Mouse (Mus musculus) thymus, adult 2 months (tissue): Measurements from ENCODE around the gene Zswim7.

Experiments used
- CTCF ChIP-seq: fragments of 200-500 bp; IDR thresholded peaks from 2 replicates; pipeline ENCODE4 v1.5.1; 2012; ENCODE audit warnings: mild to moderate bottlenecking, control low read depth, low read length, moderate library complexity, borderline replicate concordance; ENCODE audit not compliant: control insufficient read depth, poor library complexity, insufficient read depth; ENCODE audit errors: extremely low read depth
- POLR2A ChIP-seq: fragments of 200-500 bp; IDR thresholded peaks from 2 replicates; pipeline ENCODE4 v1.6.1; 2012; ENCODE audit warnings: mild to moderate bottlenecking, low read length, control low read depth, moderate library complexity; ENCODE audit not compliant: control insufficient read depth, poor library complexity, insufficient read depth; ENCODE audit errors: extremely low read depth

GRCm38 (mm10) chr11:62223416-62223815, 57.8 kb downstream of the Zswim7 start:
- no peak for TF ChIP-seq POLR2A
- no peak for TF ChIP-seq CTCF
